Mouse (Mus musculus) CH12.LX (cell line): ENCODE measurements around the gene Pip4k2c. TPM values are rescaled to one million over a fixed set of nuclear protein-coding genes. Genes with fewer than 3 reads are reported as not detected.

Experiments used
- DNase-seq: peaks from one replicate; pipeline ENCODE4 v3.0.0-alpha.2; 2013; ENCODE audit errors: extremely low read depth
- H3K27ac ChIP-seq: 2 replicates; pipeline ENCODE4 v1.5.1; 2012; ENCODE audit warnings: low read depth, mild to moderate bottlenecking, control low read depth, moderate library complexity; ENCODE audit not compliant: insufficient read depth
- H3K27me3 ChIP-seq: replicated peaks from 2 replicates; pipeline ENCODE3; 2012; ENCODE audit warnings: inconsistent platforms
- H3K36me3 ChIP-seq, 2 experiments: replicated peaks in 1 of 2; 2 replicates each; pipeline versions ENCODE3 to v1.6.1; 2012; ENCODE audit warnings: inconsistent platforms in 1 of 2, low read length in 1 of 2, mild to moderate bottlenecking in 1 of 2, mixed read lengths in 1 of 2, moderate library complexity in 1 of 2; ENCODE audit not compliant: control insufficient read depth in 1 of 2, insufficient read depth in 1 of 2
- H3K4me1 ChIP-seq, 2 experiments: 2 replicates each; pipeline ENCODE4 v1.6.1; 2012; ENCODE audit warnings: inconsistent platforms in 1 of 2, moderate library complexity in 1 of 2; ENCODE audit not compliant: insufficient read depth in 2 of 2, control insufficient read depth in 1 of 2
- H3K4me2 ChIP-seq: 2 replicates; pipeline ENCODE4 v1.6.1; 2012; ENCODE audit warnings: low read depth, mild to moderate bottlenecking, control low read depth; ENCODE audit not compliant: poor library complexity, insufficient read depth, severe bottlenecking
- H3K4me3 ChIP-seq, 3 experiments: fragments of 150-350 bp in 1 of 3; sonication (generic) in 1 of 3; replicated peaks in 1 of 3; 2 replicates each; pipeline versions ENCODE3 to v1.5.1; 2011 to 2012; ENCODE audit warnings: low read depth in 2 of 3, low read length in 2 of 3, mild to moderate bottlenecking in 2 of 3, moderate library complexity in 2 of 3, control low read depth in 1 of 3, improper control_type of control experiment in 1 of 3, inconsistent platforms in 1 of 3, mixed read lengths in 1 of 3; ENCODE audit not compliant: poor library complexity in 1 of 3
- H3K79me2 ChIP-seq: replicated peaks from 2 replicates; pipeline ENCODE4 v1.6.1; 2012; ENCODE audit warnings: mild to moderate bottlenecking, moderate library complexity; ENCODE audit not compliant: control insufficient read depth, poor library complexity, insufficient read depth, severe bottlenecking; ENCODE audit errors: extremely low read depth
- H3K9ac ChIP-seq: 2 replicates; pipeline ENCODE4 v1.6.1; 2012; ENCODE audit warnings: low read depth, mild to moderate bottlenecking, control low read depth, moderate library complexity; ENCODE audit not compliant: insufficient read depth
- H3K9me3 ChIP-seq: replicated peaks from 2 replicates; pipeline ENCODE3; 2012; ENCODE audit warnings: low read length, inconsistent platforms, mixed read lengths
- BHLHE40 ChIP-seq: IDR thresholded peaks from 2 replicates; pipeline ENCODE4 v1.6.1; 2011; ENCODE audit warnings: mild to moderate bottlenecking, low read depth, low read length, improper control_type of control experiment
- CHD2 ChIP-seq: IDR thresholded peaks from 2 replicates; pipeline ENCODE4 v1.6.1; 2011; ENCODE audit warnings: low read length, improper control_type of control experiment
- CTCF ChIP-seq, 2 experiments: IDR thresholded peaks in 1 of 2; conservative IDR thresholded peaks in 1 of 2; 2 replicates each; pipeline ENCODE4 v1.5.1; 2011 to 2012; ENCODE audit warnings: low read depth in 2 of 2, low read length in 2 of 2, improper control_type of control experiment in 1 of 2, inconsistent platforms in 1 of 2, mild to moderate bottlenecking in 1 of 2, moderate library complexity in 1 of 2
- E2F4 ChIP-seq: IDR thresholded peaks from 2 replicates; pipeline ENCODE4 v1.6.1; 2011; ENCODE audit warnings: low read depth, low read length, improper control_type of control experiment; ENCODE audit not compliant: insufficient replicate concordance
- ELF1 ChIP-seq: IDR thresholded peaks from 2 replicates; pipeline ENCODE4 v1.6.1; 2014; ENCODE audit warnings: low read depth, mild to moderate bottlenecking, inconsistent platforms, low read length, improper control_type of control experiment
- EP300 ChIP-seq: IDR thresholded peaks from 2 replicates; pipeline ENCODE4 v1.6.1; 2011; ENCODE audit warnings: low read length, improper control_type of control experiment
- ETS1 ChIP-seq: conservative IDR thresholded peaks from 2 replicates; pipeline ENCODE4 v1.6.1; 2012; ENCODE audit warnings: low read depth, mild to moderate bottlenecking, inconsistent platforms, low read length, improper control_type of control experiment, moderate library complexity
- GABPA ChIP-seq: IDR thresholded peaks from 2 replicates; pipeline ENCODE4 v1.6.1; 2012; ENCODE audit warnings: low read depth, low read length, improper control_type of control experiment, inconsistent platforms; ENCODE audit not compliant: insufficient replicate concordance
- MAX ChIP-seq: IDR thresholded peaks from 2 replicates; pipeline ENCODE4 v1.6.1; 2011; ENCODE audit warnings: low read length, improper control_type of control experiment
- MEF2A ChIP-seq: IDR thresholded peaks from 2 replicates; pipeline ENCODE4 v1.6.1; 2014; ENCODE audit warnings: low read depth, mild to moderate bottlenecking, inconsistent platforms, low read length, improper control_type of control experiment, borderline replicate concordance
- MYC ChIP-seq: IDR thresholded peaks from 2 replicates; pipeline ENCODE4 v1.6.1; 2011; ENCODE audit warnings: low read depth, mild to moderate bottlenecking, improper control_type of control experiment, low read length
- PAX5 ChIP-seq: IDR thresholded peaks from 2 replicates; pipeline ENCODE4 v1.6.1; 2012; ENCODE audit warnings: low read length, inconsistent platforms, mixed read lengths
- POLR2A ChIP-seq: IDR thresholded peaks from 2 replicates; pipeline ENCODE4 v1.6.1; 2011; ENCODE audit warnings: low read depth, mild to moderate bottlenecking, improper control_type of control experiment, low read length
- POLR2AphosphoS2 ChIP-seq: IDR thresholded peaks from 2 replicates; pipeline ENCODE4 v1.6.1; 2011; ENCODE audit warnings: low read depth, low read length, improper control_type of control experiment
- RAD21 ChIP-seq: IDR thresholded peaks from 2 replicates; pipeline ENCODE4 v1.6.1; 2011; ENCODE audit warnings: low read depth, mild to moderate bottlenecking, low read length, improper control_type of control experiment, moderate library complexity
- SMC3 ChIP-seq: IDR thresholded peaks from 2 replicates; pipeline ENCODE4 v1.6.1; 2011; ENCODE audit warnings: low read depth, low read length, improper control_type of control experiment
- USF1 ChIP-seq: IDR thresholded peaks from 2 replicates; pipeline ENCODE4 v1.6.1; 2014; ENCODE audit warnings: low read depth, mild to moderate bottlenecking, inconsistent platforms, low read length, improper control_type of control experiment
- ZC3H11A ChIP-seq: IDR thresholded peaks from 2 replicates; pipeline ENCODE4 v1.6.1; 2012; ENCODE audit warnings: low read depth, mild to moderate bottlenecking, inconsistent platforms, low read length, improper control_type of control experiment
- ZKSCAN1 ChIP-seq: IDR thresholded peaks from 2 replicates; pipeline ENCODE4 v1.6.1; 2012; ENCODE audit warnings: low read depth, inconsistent platforms, low read length, improper control_type of control experiment, borderline replicate concordance
- ZMIZ1 ChIP-seq: IDR thresholded peaks from 2 replicates; pipeline ENCODE4 v1.6.1; 2012; ENCODE audit warnings: low read depth, mild to moderate bottlenecking, inconsistent platforms, low read length, improper control_type of control experiment
- ZNF384 ChIP-seq: IDR thresholded peaks from 2 replicates; pipeline ENCODE4 v1.6.1; 2012; ENCODE audit warnings: low read depth, low read length, improper control_type of control experiment, inconsistent platforms
- dilution Hi-C: fragments of 300-500 bp; cut with MboI; formaldehyde crosslinking; loops from 2 replicates; pipeline ENCODE4 v1.14.3; 2020; ENCODE audit warnings: low sequenced_read_pairs; ENCODE audit not compliant: extremely low pct_unique_long_range_greater_than_20kb, extremely low pct_ligation_motif_present
- in situ Hi-C: fragments of 300-500 bp; cut with MboI; formaldehyde crosslinking; loops from 3 replicates; pipeline ENCODE4 v1.14.3; 2019; ENCODE audit warnings: low sequenced_read_pairs, low pct_ligation_motif_present, low pct_unique_long_range_greater_than_20kb, mixed read lengths
- polyA plus RNA-seq: library from polyadenylated mRNA; unstranded; fragments of >175 nt; gene quantifications from 2 replicates; pipeline ENCODE4 v1.2.1, GENCODE M21; 2012; ENCODE audit warnings: low read depth; ENCODE audit not compliant: insufficient read length
- total RNA-seq, 2 experiments: library from RNA; depleted of rRNA; stranded (reverse); fragments of 300-350 nt in 1 of 2; fragments of >200 nt in 1 of 2; gene quantifications; 2 replicates each; pipeline ENCODE4 v1.2.3; 2012 to 2014

Pip4k2c gene
- total and polyA plus RNA-seq, 3 experiments = 13.3 to 24.7 (median 22.7) TPM

DNA sequence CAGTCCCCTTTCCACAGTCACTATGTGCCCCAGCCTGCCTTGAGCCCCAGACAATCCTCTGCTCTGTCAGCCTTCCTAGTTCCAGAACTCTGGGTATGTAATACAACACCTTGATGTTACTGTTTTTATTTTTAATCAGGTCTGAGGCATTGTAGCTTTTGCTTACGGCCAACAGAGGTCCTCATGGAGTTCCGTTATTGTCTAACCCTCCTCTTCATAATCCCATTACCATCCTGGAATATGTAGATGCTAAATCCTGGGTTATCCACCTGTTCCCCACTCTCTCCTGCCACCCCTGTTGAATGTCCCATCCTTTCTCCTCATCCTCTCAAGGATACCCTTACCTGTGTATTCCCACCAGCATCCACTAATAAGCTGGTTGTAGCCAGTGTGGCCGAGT is 35.2 kb downstream of the Pip4k2c start:
- Histone ChIP-seq H3K9ac (peak overlapping the region; percentile 28; the same call in 1 of the 2 replicates), H3K27ac (no peak overlapping the region), H3K27me3 (peaks cover 32% of the 10 kb centered on the region), H3K4me2 (peak overlapping the region; percentile 96), H3K9me3 (no peaks in the 10 kb centered on the region), H3K4me1 (peaks cover 3 to 9% of the 10 kb centered on the region in 2 experiments), H3K36me3 (peaks cover 0 to 10% of the 10 kb centered on the region in 2 experiments), H3K4me3 (peak overlapping the region in 1 of 3 experiments; percentile 52), H3K79me2 (no peaks in the 10 kb centered on the region)
- dilution Hi-C loops (no loop called here), in situ Hi-C loops (loop anchor here (5.0 kb wide), 1 partner anchor 46 kb away; no protein-coding TSS in a partner anchor)
- TF ChIP-seq CTCF (conservative IDR thresholded peaks at IDR 0.05 in 1 of 2, IDR thresholded peaks at IDR 0.05 in 1 of 2; ENCODE audit: low read depth in 2 of 2, low read length in 2 of 2) = peak in 1 of 2 experiments; percentile 51; a peak in 2 of 4 replicates
- TF ChIP-seq RAD21 = peak; percentile 2
- TF ChIP-seq EP300 = no peak
- no peak for TF ChIP-seq ELF1
- TF ChIP-seq SMC3 = peak; percentile 30; the same call in 1 of the 2 replicates
- DNase-seq = no peak

DNA sequence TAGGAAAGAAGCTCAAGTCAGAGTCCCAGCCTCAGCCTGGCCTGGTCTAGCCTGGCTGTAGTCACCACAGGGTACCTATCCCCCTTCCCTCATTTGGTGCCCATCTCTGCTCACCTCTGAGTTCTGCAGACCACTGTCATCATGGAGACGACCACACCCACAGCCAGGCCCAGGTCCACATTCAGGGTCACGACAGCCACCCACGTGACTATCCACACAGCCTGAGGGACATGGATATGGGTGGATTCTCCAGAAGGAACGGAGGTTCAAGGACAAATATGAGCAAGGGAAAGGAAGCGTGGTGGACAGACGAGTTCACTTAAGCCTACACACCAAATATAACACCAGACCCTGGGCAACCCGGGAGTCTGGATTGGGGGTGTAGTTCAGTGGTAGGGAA is 37.2 kb downstream of the Pip4k2c start:
- dilution Hi-C loops = no loop called here
- H3K9me3 ChIP-seq = no peaks in the 10 kb centered on the region
- peaks cover 32% of the 10 kb centered on the region for H3K27me3 ChIP-seq
- no peak overlapping the region for H3K4me2 ChIP-seq
- H3K36me3 ChIP-seq = peaks cover 0 to 14% of the 10 kb centered on the region in 2 experiments
- no peak overlapping the region for H3K4me3 ChIP-seq
- DNase-seq = no peak
- in situ Hi-C loops = no loop called here
- H3K9ac ChIP-seq = no peak overlapping the region
- TF ChIP-seq ETS1 = no peak
- TF ChIP-seq CHD2 = no peak
- no peak for TF ChIP-seq RAD21
- TF ChIP-seq GABPA = no peak
- no peak for TF ChIP-seq E2F4
- peaks cover 9 to 10% of the 10 kb centered on the region in 2 experiments for H3K4me1 ChIP-seq
- H3K27ac ChIP-seq = no peak overlapping the region
- no peaks in the 10 kb centered on the region for H3K79me2 ChIP-seq

DNA sequence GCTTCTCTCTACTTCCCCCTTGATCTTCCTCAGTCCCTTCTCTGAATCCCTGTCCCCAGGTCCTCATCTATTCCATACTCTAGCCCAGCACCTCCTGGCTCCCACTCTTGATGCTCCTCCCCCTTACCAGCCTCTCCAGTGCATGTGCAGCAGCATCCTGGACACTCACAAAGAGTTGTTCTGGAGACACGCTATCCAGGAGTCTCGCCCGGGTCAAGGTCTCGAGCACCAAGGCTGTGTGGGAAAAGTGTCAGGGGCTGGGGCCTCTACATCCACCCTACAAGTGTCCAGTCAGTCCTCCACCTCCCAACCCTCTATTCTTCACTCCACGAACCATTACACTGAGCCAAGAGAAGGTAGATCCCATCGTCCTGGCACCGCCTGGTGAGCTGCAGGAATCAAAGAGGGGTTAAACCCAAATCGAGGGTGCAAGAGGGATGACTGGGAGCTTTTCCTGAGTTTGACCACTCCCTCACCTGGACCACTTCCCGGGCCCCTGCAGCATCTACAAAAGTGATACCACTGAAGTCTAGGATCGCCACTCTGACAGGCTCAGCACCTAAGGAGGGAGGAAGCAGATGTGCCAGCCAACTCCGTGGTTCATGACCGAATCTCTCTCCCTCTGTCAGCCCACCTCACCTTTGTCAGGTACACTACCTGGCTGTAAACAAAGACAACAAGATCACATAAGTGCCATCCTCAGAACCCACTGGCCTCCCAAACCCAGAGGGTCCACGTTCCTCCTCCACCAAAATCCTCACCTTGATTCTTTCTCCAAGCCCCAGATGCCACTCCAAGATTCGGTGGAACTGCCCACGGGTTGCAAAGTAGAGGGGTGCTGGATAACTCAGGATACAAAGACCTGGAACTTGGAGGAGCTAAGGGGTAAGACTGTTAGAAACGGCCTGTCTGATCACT is 38.0 kb downstream of the Pip4k2c start:
- H3K9ac ChIP-seq = no peak overlapping the region
- no peaks in the 10 kb centered on the region for H3K9me3 ChIP-seq
- H3K27me3 ChIP-seq = peaks cover 32% of the 10 kb centered on the region
- H3K27ac ChIP-seq = no peak overlapping the region
- H3K79me2 ChIP-seq = no peaks in the 10 kb centered on the region
- H3K36me3 ChIP-seq = peaks cover 0 to 14% of the 10 kb centered on the region in 2 experiments
- H3K4me1 ChIP-seq = peaks cover 8 to 10% of the 10 kb centered on the region in 2 experiments
- in situ Hi-C loops = no loop called here
- no peak overlapping the region for H3K4me3 ChIP-seq
- no peak for TF ChIP-seq RAD21
- no peak for TF ChIP-seq ETS1
- no peak for TF ChIP-seq ZNF384
- no peak for TF ChIP-seq ZC3H11A
- no peak for TF ChIP-seq POLR2A
- no peak for TF ChIP-seq BHLHE40
- TF ChIP-seq MAX = no peak
- TF ChIP-seq ZKSCAN1 = no peak
- TF ChIP-seq MEF2A = no peak
- no peak for TF ChIP-seq ZMIZ1
- no peak for TF ChIP-seq MYC
- no peak for TF ChIP-seq POLR2AphosphoS2
- no peak for TF ChIP-seq PAX5
- no peak for TF ChIP-seq USF1
- TF ChIP-seq E2F4 = no peak
- no peak for DNase-seq
- dilution Hi-C loops = no loop called here
- no peak overlapping the region for H3K4me2 ChIP-seq
